Comparison of ENCODE assay signal across 15 mouse cellular contexts in the genomic region with DNA sequence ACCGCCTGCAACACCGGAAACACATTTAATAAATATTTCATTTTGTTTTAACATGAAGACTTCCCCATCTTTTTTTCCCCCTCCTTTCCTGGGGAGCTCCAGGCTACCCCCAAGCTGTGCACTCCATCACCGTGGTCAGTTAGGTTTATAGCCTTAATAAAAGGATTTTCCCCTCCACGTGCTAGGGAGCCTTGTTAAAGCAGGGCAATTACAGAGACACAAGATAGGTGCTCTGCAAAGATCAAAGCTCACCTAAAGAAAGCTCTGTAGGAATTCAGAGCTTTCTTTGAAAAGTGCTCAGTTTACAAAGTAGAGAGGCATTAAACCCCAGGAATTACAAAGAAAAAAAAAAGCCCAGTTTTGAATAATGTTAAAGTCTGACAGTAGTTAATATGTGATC.
DNase-seq lines count a peak whose midpoint lies in the region; ATAC-seq and TF ChIP-seq lines count a peak whose summit lies in the region.
"Had no signal": no experiment of that assay in that cellular context is flagged by ENCODE, and none has a peak within 500 bp of the region (broad histone marks: within the 10 kb centered on the region; RNA-seq: fewer than 3 reads in every experiment).

No protein-coding gene starts in this region.

- ATAC-seq in hindbrain, embryonic 12.5 days (ENCODE audit: low FRiP score): no peak
- ATAC-seq in hindbrain, postnatal 0 days: no peak
- peak; percentile 64; the same call in 1 of the 2 replicates for ATAC-seq in embryonic facial prominence, embryonic 14.5 days (ENCODE audit: low read depth)
- ATAC-seq in intestine, embryonic 15.5 days: peak; percentile 82
- ATAC-seq in neural tube, embryonic 11.5 days (ENCODE audit: insufficient read depth, low FRiP score, low TSS enrichment): no peak
- ATAC-seq: activated CD4-positive, CD25-positive, alpha-beta regulatory T cell, adult 4 months; CD4-positive, CD25-positive, alpha-beta regulatory T cell, adult 4 months had no signal

- H3K27ac ChIP-seq in hindbrain, embryonic 12.5 days: peak overlapping the region; percentile 8; the same call in 1 of the 2 replicates
- H3K27ac ChIP-seq in hindbrain, postnatal 0 days: no peak overlapping the region
- peak overlapping the region; percentile 28 for H3K27ac ChIP-seq in embryonic facial prominence, embryonic 14.5 days (replicated peaks; ENCODE audit: low read depth, low read length)
- no peak overlapping the region for H3K27ac ChIP-seq in intestine, embryonic 15.5 days
- H3K27ac ChIP-seq in neural tube, embryonic 11.5 days (ENCODE audit: low read depth, low read length): no peak overlapping the region
- H3K27ac ChIP-seq: heart, embryonic 10.5 days; lung, embryonic 15.5 days had no signal

- no peak overlapping the region for H3K4me2 ChIP-seq in hindbrain, embryonic 12.5 days (replicated peaks)
- no peak overlapping the region for H3K4me2 ChIP-seq in hindbrain, postnatal 0 days (ENCODE audit: low read depth, low read length)
- H3K4me2 ChIP-seq in embryonic facial prominence, embryonic 14.5 days (ENCODE audit: low read depth, low read length): peak overlapping the region; percentile 35; the same call in 1 of the 2 replicates
- no peak overlapping the region for H3K4me2 ChIP-seq in intestine, embryonic 15.5 days (replicated peaks)
- H3K4me2 ChIP-seq in neural tube, embryonic 11.5 days (ENCODE audit: low read depth): no peak overlapping the region
- H3K4me2 ChIP-seq: lung, embryonic 15.5 days had no signal

- H3K4me1 ChIP-seq in hindbrain, embryonic 12.5 days: peaks cover 13% of the 10 kb centered on the region
- H3K4me1 ChIP-seq in hindbrain, postnatal 0 days (ENCODE audit: insufficient read depth, low read length): no peaks in the 10 kb centered on the region
- H3K4me1 ChIP-seq in embryonic facial prominence, embryonic 14.5 days (ENCODE audit: control insufficient read depth, insufficient read depth, low read length): peaks cover 12% of the 10 kb centered on the region; the same call in 1 of the 2 replicates
- no peaks in the 10 kb centered on the region for H3K4me1 ChIP-seq in intestine, embryonic 15.5 days (replicated peaks)
- peaks cover 13% of the 10 kb centered on the region for H3K4me1 ChIP-seq in neural tube, embryonic 11.5 days (ENCODE audit: control insufficient read depth, insufficient read depth, low read length)

- H3K27me3 ChIP-seq in hindbrain, embryonic 12.5 days: no peaks in the 10 kb centered on the region
- no peaks in the 10 kb centered on the region for H3K27me3 ChIP-seq in hindbrain, postnatal 0 days (ENCODE audit: insufficient read depth, low read length)
- no peaks in the 10 kb centered on the region for H3K27me3 ChIP-seq in embryonic facial prominence, embryonic 14.5 days (replicated peaks; ENCODE audit: control insufficient read depth, insufficient read depth, low read length)
- H3K27me3 ChIP-seq in intestine, embryonic 15.5 days (replicated peaks): no peaks in the 10 kb centered on the region
- H3K27me3 ChIP-seq in neural tube, embryonic 11.5 days (ENCODE audit: control insufficient read depth, insufficient read depth, low read length): no peaks in the 10 kb centered on the region
- H3K27me3 ChIP-seq: lung, embryonic 15.5 days had no signal

- 28% methylated on average over 4 of the region's 4 CpGs for WGBS in hindbrain, embryonic 12.5 days
- 31% methylated on average over 4 of the region's 4 CpGs for WGBS in hindbrain, postnatal 0 days
- 26% methylated on average over 4 of the region's 4 CpGs for WGBS in embryonic facial prominence, embryonic 14.5 days
- WGBS in intestine, embryonic 15.5 days: 32% methylated on average over 4 of the region's 4 CpGs
- 20% methylated on average over 4 of the region's 4 CpGs for WGBS in neural tube, embryonic 11.5 days

- no peak overlapping the region for H3K4me3 ChIP-seq in hindbrain, embryonic 12.5 days
- H3K4me3 ChIP-seq in hindbrain, postnatal 0 days (ENCODE audit: low read length): no peak overlapping the region
- no peak overlapping the region for H3K4me3 ChIP-seq in embryonic facial prominence, embryonic 14.5 days (ENCODE audit: low read depth, low read length)
- H3K4me3 ChIP-seq in intestine, embryonic 15.5 days (replicated peaks): no peak overlapping the region
- H3K4me3 ChIP-seq in neural tube, embryonic 11.5 days (ENCODE audit: low read depth, low read length): no peak overlapping the region
- H3K4me3 ChIP-seq: heart, embryonic 10.5 days; lung, embryonic 15.5 days had no signal

- no peaks in the 10 kb centered on the region for H3K36me3 ChIP-seq in hindbrain, embryonic 12.5 days
- H3K36me3 ChIP-seq in hindbrain, postnatal 0 days (ENCODE audit: insufficient read depth, low read length): no peaks in the 10 kb centered on the region
- H3K36me3 ChIP-seq in embryonic facial prominence, embryonic 14.5 days (ENCODE audit: control insufficient read depth, insufficient read depth, low read length): no peaks in the 10 kb centered on the region
- H3K36me3 ChIP-seq in intestine, embryonic 15.5 days: no peaks in the 10 kb centered on the region
- H3K36me3 ChIP-seq in neural tube, embryonic 11.5 days (ENCODE audit: control insufficient read depth, insufficient read depth, low read length): no peaks in the 10 kb centered on the region
- H3K36me3 ChIP-seq: heart, embryonic 10.5 days; lung, embryonic 15.5 days had no signal

- no peak for TF ChIP-seq CTCF in hindbrain, postnatal 0 days (IDR thresholded peaks at IDR 0.05; ENCODE audit: low read depth)

- no peak overlapping the region for H3K9ac ChIP-seq in hindbrain, embryonic 12.5 days
- H3K9ac ChIP-seq in hindbrain, postnatal 0 days (replicated peaks; ENCODE audit: low read length): no peak overlapping the region
- H3K9ac ChIP-seq in embryonic facial prominence, embryonic 14.5 days (ENCODE audit: low read depth, low read length): no peak overlapping the region
- H3K9ac ChIP-seq in intestine, embryonic 15.5 days: no peak overlapping the region
- no peak overlapping the region for H3K9ac ChIP-seq in neural tube, embryonic 11.5 days (ENCODE audit: low read length)
- H3K9ac ChIP-seq: lung, embryonic 15.5 days had no signal

- no peaks in the 10 kb centered on the region for H3K9me3 ChIP-seq in hindbrain, embryonic 12.5 days (replicated peaks)
- no peaks in the 10 kb centered on the region for H3K9me3 ChIP-seq in hindbrain, postnatal 0 days (ENCODE audit: low read length)
- no peaks in the 10 kb centered on the region for H3K9me3 ChIP-seq in embryonic facial prominence, embryonic 14.5 days (ENCODE audit: control insufficient read depth, low read length)
- H3K9me3 ChIP-seq in intestine, embryonic 15.5 days: no peaks in the 10 kb centered on the region
- no peaks in the 10 kb centered on the region for H3K9me3 ChIP-seq in neural tube, embryonic 11.5 days (ENCODE audit: control insufficient read depth, low read length)
- H3K9me3 ChIP-seq: heart, embryonic 10.5 days; lung, embryonic 15.5 days had no signal

- no peak for DNase-seq in hindbrain, postnatal 0 days (ENCODE audit: low spot score)
- DNase-seq in embryonic facial prominence, embryonic 14.5 days (ENCODE audit: low spot score): peak; percentile 27
- peak; percentile 11 for DNase-seq in neural tube, embryonic 11.5 days (ENCODE audit: low spot score)
- no peak for DNase-seq in spleen, postnatal 10 days (ENCODE audit: low spot score in 2 of 2)
- no peak for DNase-seq in spleen, postnatal 4 days (ENCODE audit: low spot score in 2 of 2)
- DNase-seq: cerebellum, adult 11-12 months; heart, postnatal 36 days; kidney, postnatal 14 days; thymus, postnatal 14 days had no signal

Comparison
In these comparisons a context has a peak if more than half of its experiments do, and no peak if none do; other contexts are left out.
1. H3K27ac ChIP-seq: peak in hindbrain, embryonic 12.5 days (single experiment) and embryonic facial prominence, embryonic 14.5 days (single experiment); none in hindbrain, postnatal 0 days (single experiment), intestine, embryonic 15.5 days (single experiment) and neural tube, embryonic 11.5 days (single experiment).
2. ATAC-seq: peak in embryonic facial prominence, embryonic 14.5 days (single experiment) and intestine, embryonic 15.5 days (single experiment); none in hindbrain, embryonic 12.5 days (single experiment), hindbrain, postnatal 0 days (single experiment) and neural tube, embryonic 11.5 days (single experiment).
3. DNase-seq: peak in embryonic facial prominence, embryonic 14.5 days (single experiment) and neural tube, embryonic 11.5 days (single experiment); none in hindbrain, postnatal 0 days (single experiment), spleen, postnatal 10 days (0 of 2) and spleen, postnatal 4 days (0 of 2).